Comparison of ENCODE assay signal across 8 mouse cellular contexts in genomic region chr16:92336280-92336679, GRCm38 (mm10). TPM values are rescaled to one million over a fixed set of nuclear protein-coding genes. Genes with fewer than 3 reads are reported as not detected.
DNase-seq lines count a peak whose midpoint lies in the region; ATAC-seq and TF ChIP-seq lines count a peak whose summit lies in the region.

No protein-coding gene starts in this region.

- H3K4me3 ChIP-seq in hindbrain, embryonic 11.5 days (ENCODE audit: low read depth, low read length): no peak overlapping the region
- H3K4me3 ChIP-seq in hindbrain, embryonic 12.5 days: no peak overlapping the region
- no peak overlapping the region for H3K4me3 ChIP-seq in intestine, postnatal 0 days (ENCODE audit: low read depth, low read length)
- no peak overlapping the region for H3K4me3 ChIP-seq in limb, embryonic 11.5 days (ENCODE audit: low read depth, low read length)

- ATAC-seq in hindbrain, embryonic 11.5 days (ENCODE audit: low FRiP score): no peak
- ATAC-seq in hindbrain, embryonic 12.5 days (ENCODE audit: low FRiP score): no peak
- ATAC-seq in intestine, postnatal 0 days: peak; percentile 62; the same call in 1 of the 2 replicates
- ATAC-seq in limb, embryonic 11.5 days (ENCODE audit: insufficient number of reproducible peaks, low FRiP score, low TSS enrichment, low read depth): no peak
- peak; percentile 63; the same call in 1 of the 2 replicates for ATAC-seq in monocyte, adult 5-6 weeks (replicated peaks; ENCODE audit: insufficient number of reproducible peaks, low FRiP score, low TSS enrichment, poor library complexity, severe bottlenecking)

- TF ChIP-seq CTCF in intestine, postnatal 0 days (IDR thresholded peaks at IDR 0.05; ENCODE audit: low read depth): peak; percentile 96

- H3K36me3 ChIP-seq in hindbrain, embryonic 11.5 days (ENCODE audit: control insufficient read depth, insufficient read depth, low read length): no peaks in the 10 kb centered on the region
- no peaks in the 10 kb centered on the region for H3K36me3 ChIP-seq in hindbrain, embryonic 12.5 days
- no peaks in the 10 kb centered on the region for H3K36me3 ChIP-seq in intestine, postnatal 0 days (ENCODE audit: control insufficient read depth, insufficient read depth)
- no peaks in the 10 kb centered on the region for H3K36me3 ChIP-seq in limb, embryonic 11.5 days (ENCODE audit: control insufficient read depth, insufficient read depth, low read length)

- DNase-seq in hindbrain, embryonic 11.5 days (ENCODE audit: low spot score): peak; percentile 89
- DNase-seq in cerebellum, postnatal 10 days: peak; percentile 90 to 92
- DNase-seq in frontal cortex, postnatal 25 days (ENCODE audit: low spot score in 2 of 2): peak; percentile 51 to 69
- DNase-seq in limb, embryonic 11.5 days (ENCODE audit: low spot score): peak; percentile 88
- DNase-seq in spleen, postnatal 4 days (ENCODE audit: low spot score in 2 of 2): peak; percentile 50 to 75

- H3K9me3 ChIP-seq in hindbrain, embryonic 11.5 days (ENCODE audit: control insufficient read depth, low read length): no peaks in the 10 kb centered on the region
- H3K9me3 ChIP-seq in hindbrain, embryonic 12.5 days (replicated peaks): no peaks in the 10 kb centered on the region
- H3K9me3 ChIP-seq in intestine, postnatal 0 days (ENCODE audit: control insufficient read depth): no peaks in the 10 kb centered on the region
- no peaks in the 10 kb centered on the region for H3K9me3 ChIP-seq in limb, embryonic 11.5 days (ENCODE audit: control insufficient read depth, low read length)

- no peak overlapping the region for H3K4me2 ChIP-seq in hindbrain, embryonic 11.5 days (replicated peaks; ENCODE audit: low read depth, low read length)
- no peak overlapping the region for H3K4me2 ChIP-seq in hindbrain, embryonic 12.5 days (replicated peaks)
- H3K4me2 ChIP-seq in intestine, postnatal 0 days (replicated peaks; ENCODE audit: low read depth): peak overlapping the region; percentile 31
- H3K4me2 ChIP-seq in limb, embryonic 11.5 days (ENCODE audit: low read depth, severe bottlenecking): no peak overlapping the region

- H3K27ac ChIP-seq in hindbrain, embryonic 11.5 days (ENCODE audit: low read depth, low read length): no peak overlapping the region
- H3K27ac ChIP-seq in hindbrain, embryonic 12.5 days: no peak overlapping the region
- no peak overlapping the region for H3K27ac ChIP-seq in intestine, postnatal 0 days (ENCODE audit: low read depth, low read length)
- H3K27ac ChIP-seq in limb, embryonic 11.5 days (replicated peaks; ENCODE audit: low read depth, low read length): no peak overlapping the region

- 10% methylated on average over 9 of the region's 9 CpGs for WGBS in hindbrain, embryonic 11.5 days
- 6% methylated on average over 9 of the region's 9 CpGs for WGBS in hindbrain, embryonic 12.5 days
- WGBS in intestine, postnatal 0 days: 6% methylated on average over 9 of the region's 9 CpGs
- 9% methylated on average over 9 of the region's 9 CpGs for WGBS in limb, embryonic 11.5 days

- 0 out of 2 replicates have a peak, but pooled peaks cover 9% of the 10 kb centered on the region for H3K4me1 ChIP-seq in hindbrain, embryonic 11.5 days (replicated peaks; ENCODE audit: control insufficient read depth, insufficient read depth, low read length)
- peaks cover 20% of the 10 kb centered on the region for H3K4me1 ChIP-seq in hindbrain, embryonic 12.5 days
- no peaks in the 10 kb centered on the region for H3K4me1 ChIP-seq in intestine, postnatal 0 days (replicated peaks; ENCODE audit: control insufficient read depth, insufficient read depth, low read length)
- H3K4me1 ChIP-seq in limb, embryonic 11.5 days (ENCODE audit: control insufficient read depth, insufficient read depth, low read length): 0 out of 2 replicates have a peak, but pooled peaks cover 3% of the 10 kb centered on the region

- no peaks in the 10 kb centered on the region for H3K27me3 ChIP-seq in hindbrain, embryonic 11.5 days (ENCODE audit: control insufficient read depth, insufficient read depth, low read length)
- no peaks in the 10 kb centered on the region; the same call in 1 of the 2 replicates for H3K27me3 ChIP-seq in hindbrain, embryonic 12.5 days
- H3K27me3 ChIP-seq in intestine, postnatal 0 days (replicated peaks; ENCODE audit: control insufficient read depth, insufficient read depth, low read length): no peaks in the 10 kb centered on the region
- no peaks in the 10 kb centered on the region for H3K27me3 ChIP-seq in limb, embryonic 11.5 days (ENCODE audit: control insufficient read depth, insufficient read depth, low read length)

- no peak overlapping the region for H3K9ac ChIP-seq in hindbrain, embryonic 11.5 days (ENCODE audit: low read depth, low read length)
- no peak overlapping the region for H3K9ac ChIP-seq in hindbrain, embryonic 12.5 days
- no peak overlapping the region for H3K9ac ChIP-seq in intestine, postnatal 0 days (ENCODE audit: low read depth, low read length)
- no peak overlapping the region for H3K9ac ChIP-seq in limb, embryonic 11.5 days (ENCODE audit: low read length)

RNA-seq across cellular contexts. Expression of gene Fam243, which starts 15.0 kb away (rescaled TPM):
- not detected in 2 replicates for polyA plus RNA-seq in hindbrain, embryonic 11.5 days (2014; fragmentation: Nextera tagmentation; extraction: Ambion mirVana)
- polyA plus RNA-seq in hindbrain, embryonic 12.5 days (2016; fragmentation: Nextera tagmentation; extraction: Ambion mirVana): 0.08 TPM in 2 replicates
- not detected in 2 replicates for polyA plus RNA-seq in intestine, postnatal 0 days (2015; fragmentation: Nextera tagmentation; extraction: Ambion mirVana)
- not detected in 2 replicates for polyA plus RNA-seq in limb, embryonic 11.5 days (2014; fragmentation: Nextera tagmentation; extraction: Ambion mirVana)
- total RNA-seq in monocyte, adult 5-6 weeks (2017): not detected in 3 replicates

RNA-seq across cellular contexts. Expression of gene Kcne1, which starts 23.0 kb away (rescaled TPM):
- 0.32 and 0.66 TPM in 2 replicates for polyA plus RNA-seq in hindbrain, embryonic 11.5 days (2014; fragmentation: Nextera tagmentation; extraction: Ambion mirVana)
- 0.13 and 0.29 TPM in 2 replicates for polyA plus RNA-seq in hindbrain, embryonic 12.5 days (2016; fragmentation: Nextera tagmentation; extraction: Ambion mirVana)
- polyA plus RNA-seq in intestine, postnatal 0 days (2015; fragmentation: Nextera tagmentation; extraction: Ambion mirVana): not detected in 2 replicates
- polyA plus RNA-seq in limb, embryonic 11.5 days (2014; fragmentation: Nextera tagmentation; extraction: Ambion mirVana): 0.09 and 0.11 TPM in 2 replicates
- total RNA-seq in monocyte, adult 5-6 weeks (2017): not detected in 3 replicates

RNA-seq across cellular contexts. Expression of gene Smim11, which starts 35.2 kb away (rescaled TPM):
- polyA plus RNA-seq in hindbrain, embryonic 11.5 days (2014; fragmentation: Nextera tagmentation; extraction: Ambion mirVana): 112 and 121 TPM in 2 replicates
- 101 and 112 TPM in 2 replicates for polyA plus RNA-seq in hindbrain, embryonic 12.5 days (2016; fragmentation: Nextera tagmentation; extraction: Ambion mirVana)
- 91.3 and 93.0 TPM in 2 replicates for polyA plus RNA-seq in intestine, postnatal 0 days (2015; fragmentation: Nextera tagmentation; extraction: Ambion mirVana)
- 124 and 127 TPM in 2 replicates for polyA plus RNA-seq in limb, embryonic 11.5 days (2014; fragmentation: Nextera tagmentation; extraction: Ambion mirVana)
- 47.9 to 91.8 TPM (median 57.4 TPM) in 3 replicates for total RNA-seq in monocyte, adult 5-6 weeks (2017)

RNA-seq across cellular contexts. Expression of gene Kcne2, which starts 44.1 kb away (rescaled TPM):
- polyA plus RNA-seq in hindbrain, embryonic 11.5 days (2014; fragmentation: Nextera tagmentation; extraction: Ambion mirVana): 14.7 and 23.1 TPM in 2 replicates
- 17.7 and 25.6 TPM in 2 replicates for polyA plus RNA-seq in hindbrain, embryonic 12.5 days (2016; fragmentation: Nextera tagmentation; extraction: Ambion mirVana)
- polyA plus RNA-seq in intestine, postnatal 0 days (2015; fragmentation: Nextera tagmentation; extraction: Ambion mirVana): 0.09 TPM in 1 of 2 replicates, not detected in the other
- polyA plus RNA-seq in limb, embryonic 11.5 days (2014; fragmentation: Nextera tagmentation; extraction: Ambion mirVana): 0.27 TPM in 1 of 2 replicates, not detected in the other
- not detected in 3 replicates for total RNA-seq in monocyte, adult 5-6 weeks (2017)

Comparison
In these comparisons a context has a peak if more than half of its experiments do, and no peak if none do; other contexts are left out.
1. ATAC-seq: peak in intestine, postnatal 0 days (single experiment) and monocyte, adult 5-6 weeks (single experiment); none in hindbrain, embryonic 11.5 days (single experiment), hindbrain, embryonic 12.5 days (single experiment) and limb, embryonic 11.5 days (single experiment).
2. Peak in every context shown above with its lines, with median percentiles within 50 percentile points of each other: DNase-seq.